Mouse (Mus musculus) embryonic facial prominence, embryonic 12.5 days (tissue): ENCODE data around the gene Dhx8. TPM values are rescaled to one million over a fixed set of nuclear protein-coding genes. Genes with fewer than 3 reads are reported as not detected.
A peak's percentile ranks its signal among the peaks of the same experiment; 100 is the strongest.

Source experiments
- ATAC-seq: fragments of 200-750 bp; cut with Nextera tagmentation; 2 replicates; pipeline ENCODE4 v1.8.0; 2017; ENCODE audit not compliant: insufficient number of reproducible peaks, insufficient read depth, low FRiP score, low TSS enrichment
- H3K27ac ChIP-seq: fragments of 300-500 bp; sonication (generic); 2 replicates; pipeline ENCODE4 v1.5.1; 2016; ENCODE audit warnings: mild to moderate bottlenecking
- H3K27me3 ChIP-seq: fragments of 300-500 bp; sonication (generic); 2 replicates; pipeline ENCODE4 v1.6.1; 2016; ENCODE audit warnings: mild to moderate bottlenecking, moderate library complexity
- H3K36me3 ChIP-seq: fragments of 300-500 bp; sonication (generic); 2 replicates; pipeline ENCODE4 v1.6.1; 2016; ENCODE audit warnings: mild to moderate bottlenecking
- H3K4me1 ChIP-seq: fragments of 300-500 bp; sonication (generic); 2 replicates; pipeline ENCODE4 v1.6.1; 2016
- H3K4me2 ChIP-seq: fragments of 300-500 bp; sonication (generic); replicated peaks from 2 replicates; pipeline ENCODE4 v1.6.1; 2016; ENCODE audit warnings: mild to moderate bottlenecking, moderate library complexity
- H3K4me3 ChIP-seq: fragments of 300-500 bp; sonication (generic); 2 replicates; pipeline ENCODE4 v1.5.1; 2016; ENCODE audit warnings: mild to moderate bottlenecking
- H3K9ac ChIP-seq: fragments of 300-500 bp; sonication (generic); 2 replicates; pipeline ENCODE4 v1.6.1; 2016; ENCODE audit warnings: mild to moderate bottlenecking, moderate library complexity
- H3K9me3 ChIP-seq: fragments of 300-500 bp; sonication (generic); 2 replicates; pipeline ENCODE4 v1.6.1; 2016; ENCODE audit warnings: mild to moderate bottlenecking, moderate library complexity
- WGBS: fragments of 180-500 bp; shearing (Covaris S2); methylation state at CpG from one replicate; pipeline ENCODE4 v1.1.7; 2016; 5-methylcytosine and 5-hydroxymethylcytosine counted together
- polyA plus RNA-seq: library from polyadenylated mRNA; unstranded; fragments of >200 nt; fragmentation: Nextera tagmentation; extraction: Ambion mirVana; gene quantifications from 2 replicates; pipeline ENCODE4 v1.2.1, GENCODE M21; 2016

Dhx8 gene
- polyA plus RNA-seq, 1 experiment from 2014 or later, result 48.1 TPM

DNA sequence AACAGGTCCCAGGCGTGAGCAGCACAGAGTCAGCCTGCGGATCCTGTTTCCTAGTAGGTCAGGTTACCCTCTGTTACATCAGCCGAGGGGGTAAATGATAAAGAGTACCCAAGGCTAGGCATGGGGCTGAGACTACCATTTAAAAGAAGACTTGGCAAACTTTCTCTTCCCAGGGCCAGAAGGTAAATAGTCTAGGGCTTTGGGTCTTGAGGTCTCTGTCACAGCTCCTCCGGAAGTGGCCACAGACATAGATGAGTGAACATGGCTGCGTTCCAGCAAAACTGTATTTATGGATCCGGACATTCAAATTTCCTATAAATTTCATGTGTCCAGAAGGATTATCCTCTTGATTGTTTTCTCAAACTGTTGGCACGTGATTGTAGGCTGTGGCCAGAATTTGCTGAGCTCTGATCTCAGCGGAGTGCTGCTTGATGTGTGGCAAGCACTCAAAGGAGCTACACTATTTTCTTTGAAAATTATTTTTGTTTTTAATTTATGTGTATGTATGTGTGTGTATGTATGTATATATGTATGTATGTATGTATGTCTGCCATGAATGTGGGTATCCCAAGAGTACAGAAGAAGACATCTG, 72.5 kb downstream of the Dhx8 start:
- 84% methylated on average over 8 of the region's 8 CpGs for WGBS
- ATAC-seq, result no peak
- H3K27me3 ChIP-seq, result 0 out of 2 replicates have a peak, but pooled peaks cover 7% of the 10 kb centered on the region

DNA sequence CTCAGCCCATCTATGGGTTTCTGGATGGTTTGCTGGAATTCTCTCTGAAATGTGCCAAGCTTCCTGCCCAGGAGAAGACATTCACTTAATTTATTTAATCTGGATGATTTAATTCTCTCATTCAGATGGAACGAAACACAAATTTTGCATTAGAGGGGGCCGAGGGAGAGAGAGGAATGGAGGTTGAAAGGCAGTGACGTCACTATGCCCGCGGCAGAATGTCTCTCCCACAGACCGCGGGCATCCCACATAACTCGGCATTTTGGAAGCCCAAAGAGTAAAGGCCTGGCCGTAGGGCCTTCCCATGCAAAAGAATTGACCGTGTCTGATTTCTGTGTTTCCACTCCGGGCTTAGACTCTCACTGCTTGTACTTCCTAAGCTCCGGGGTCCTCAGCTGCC, 74.0 kb downstream of the Dhx8 start:
- H3K4me3 ChIP-seq, result no peak overlapping the region
- ATAC-seq, result no peak
- H3K27ac ChIP-seq, result no peak overlapping the region
- peaks cover 6% of the 10 kb centered on the region; the same call in 1 of the 2 replicates for H3K4me1 ChIP-seq
- H3K27me3 ChIP-seq, result 0 out of 2 replicates have a peak, but pooled peaks cover 7% of the 10 kb centered on the region
- no peaks in the 10 kb centered on the region for H3K9me3 ChIP-seq
- H3K4me2 ChIP-seq, result peak overlapping the region; percentile 9; the same call in 1 of the 2 replicates
- no peaks in the 10 kb centered on the region for H3K36me3 ChIP-seq
- 60% methylated on average over 12 of the region's 12 CpGs for WGBS
- no peak overlapping the region for H3K9ac ChIP-seq

More for the DNA sequence above, 72.5 kb downstream of the Dhx8 start:
- no peak overlapping the region for H3K9ac ChIP-seq
- H3K4me3 ChIP-seq, result no peak overlapping the region
- H3K4me1 ChIP-seq, result peaks cover 13% of the 10 kb centered on the region; the same call in 1 of the 2 replicates
- H3K4me2 ChIP-seq, result no peak overlapping the region
- H3K36me3 ChIP-seq, result no peaks in the 10 kb centered on the region
- H3K27ac ChIP-seq, result no peak overlapping the region
- no peaks in the 10 kb centered on the region for H3K9me3 ChIP-seq

DNA sequence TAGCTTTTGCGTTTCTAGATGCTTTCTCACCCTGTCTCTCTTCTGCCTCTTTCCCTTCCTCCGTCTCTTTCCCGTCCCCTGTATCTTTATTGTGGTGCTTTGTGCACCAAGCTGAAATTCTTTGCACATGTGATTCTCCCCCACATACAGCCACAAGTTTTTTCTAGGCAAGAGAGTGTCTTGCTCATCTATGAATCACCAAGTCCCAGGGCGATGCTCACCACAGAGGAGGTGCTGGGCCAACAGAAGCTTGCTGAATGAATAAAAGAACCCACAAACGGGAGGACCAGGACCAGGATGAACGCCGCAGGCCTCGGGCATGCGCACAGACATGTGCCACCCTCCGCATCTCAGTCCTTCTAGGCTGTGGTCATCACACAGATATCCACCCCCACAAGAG, 74.5 kb downstream of the Dhx8 start:
- H3K4me2 ChIP-seq, result peak overlapping the region; percentile 9; the same call in 1 of the 2 replicates

DNA sequence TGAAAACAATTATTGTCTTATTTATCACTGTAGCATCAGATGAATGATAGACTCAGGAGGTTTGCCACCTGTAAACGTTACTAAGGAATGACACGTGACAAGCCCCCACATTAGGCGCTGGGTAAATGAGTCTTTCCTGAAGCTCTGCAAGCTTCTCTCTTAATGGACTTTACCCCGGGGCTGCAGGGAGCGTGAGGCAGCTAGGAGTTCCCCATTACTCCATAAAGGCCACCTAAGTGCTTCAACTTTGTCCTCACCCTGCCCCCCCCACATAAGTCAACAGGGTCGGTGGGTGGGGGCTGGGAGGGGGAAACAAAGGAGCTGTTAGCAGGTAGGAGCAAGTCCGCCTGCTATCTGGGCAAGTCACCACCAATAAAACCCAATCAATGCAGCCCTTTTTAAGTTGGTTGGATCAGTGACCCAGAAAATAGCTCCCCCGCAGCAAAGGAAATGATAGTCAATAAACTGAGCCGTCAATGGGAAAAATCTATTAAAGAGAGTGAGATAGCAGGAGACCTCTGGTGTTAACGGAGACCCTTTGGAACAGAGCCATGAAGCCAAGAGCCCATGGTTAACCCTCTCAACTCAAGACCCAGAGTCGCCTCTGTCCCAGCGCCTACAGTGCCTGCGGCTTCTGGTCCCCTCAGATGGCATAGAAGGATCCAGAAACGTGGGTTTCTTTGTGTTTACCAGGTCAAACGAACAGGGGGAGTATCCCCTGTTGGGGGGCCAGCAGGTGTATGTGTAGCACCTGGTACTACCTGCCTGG, 76.5 kb downstream of the Dhx8 start:
- Histone ChIP-seq H3K36me3 (no peaks in the 10 kb centered on the region), H3K4me1 (peaks cover 1% of the 10 kb centered on the region; the same call in 1 of the 2 replicates), H3K9ac (no peak overlapping the region), H3K27me3 (peaks cover 12% of the 10 kb centered on the region; the same call in 1 of the 2 replicates), H3K4me3 (no peak overlapping the region), H3K27ac (no peak overlapping the region), H3K9me3 (no peaks in the 10 kb centered on the region), H3K4me2 (no peak overlapping the region)
- 42% methylated on average over 15 of the region's 15 CpGs for WGBS
- ATAC-seq, result no peak

More for the DNA sequence above, 74.5 kb downstream of the Dhx8 start:
- H3K4me1 ChIP-seq, result peaks cover under 1% of the 10 kb centered on the region; the same call in 1 of the 2 replicates
- no peaks in the 10 kb centered on the region for H3K36me3 ChIP-seq
- no peak for ATAC-seq
- no peak overlapping the region for H3K4me3 ChIP-seq
- WGBS, result 76% methylated on average over 10 of the region's 10 CpGs
- H3K27ac ChIP-seq, result no peak overlapping the region
- H3K9me3 ChIP-seq, result no peaks in the 10 kb centered on the region
- H3K27me3 ChIP-seq, result 0 out of 2 replicates have a peak, but pooled peaks cover 7% of the 10 kb centered on the region
- H3K9ac ChIP-seq, result no peak overlapping the region

DNA sequence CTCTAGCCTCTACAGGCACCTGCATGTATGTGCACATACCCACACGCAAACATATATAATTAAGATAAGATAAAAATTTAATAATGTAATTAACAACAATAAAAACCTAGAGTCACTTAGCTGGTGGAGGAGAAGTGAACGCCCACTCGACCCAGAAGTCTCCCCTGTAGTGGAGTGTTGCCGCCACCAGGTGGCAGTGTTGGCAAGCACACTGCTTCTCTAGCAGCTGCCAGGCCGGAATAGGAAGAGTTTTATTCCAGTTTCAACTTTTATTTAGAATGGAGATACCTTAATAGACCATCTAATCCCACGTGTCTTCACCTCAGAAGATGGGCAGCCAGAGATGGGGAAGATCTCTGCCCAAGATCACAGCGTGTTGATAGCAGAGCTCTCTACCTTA, 80.5 kb downstream of the Dhx8 start:
- Histone ChIP-seq H3K9ac (no peak overlapping the region), H3K4me3 (no peak overlapping the region), H3K9me3 (no peaks in the 10 kb centered on the region), H3K36me3 (no peaks in the 10 kb centered on the region), H3K4me1 (peaks cover 17% of the 10 kb centered on the region), H3K27ac (no peak overlapping the region), H3K27me3 (peaks cover 9% of the 10 kb centered on the region; the same call in 1 of the 2 replicates), H3K4me2 (no peak overlapping the region)
- 1% methylated on average over 7 of the region's 7 CpGs for WGBS
- ATAC-seq, result no peak

DNA sequence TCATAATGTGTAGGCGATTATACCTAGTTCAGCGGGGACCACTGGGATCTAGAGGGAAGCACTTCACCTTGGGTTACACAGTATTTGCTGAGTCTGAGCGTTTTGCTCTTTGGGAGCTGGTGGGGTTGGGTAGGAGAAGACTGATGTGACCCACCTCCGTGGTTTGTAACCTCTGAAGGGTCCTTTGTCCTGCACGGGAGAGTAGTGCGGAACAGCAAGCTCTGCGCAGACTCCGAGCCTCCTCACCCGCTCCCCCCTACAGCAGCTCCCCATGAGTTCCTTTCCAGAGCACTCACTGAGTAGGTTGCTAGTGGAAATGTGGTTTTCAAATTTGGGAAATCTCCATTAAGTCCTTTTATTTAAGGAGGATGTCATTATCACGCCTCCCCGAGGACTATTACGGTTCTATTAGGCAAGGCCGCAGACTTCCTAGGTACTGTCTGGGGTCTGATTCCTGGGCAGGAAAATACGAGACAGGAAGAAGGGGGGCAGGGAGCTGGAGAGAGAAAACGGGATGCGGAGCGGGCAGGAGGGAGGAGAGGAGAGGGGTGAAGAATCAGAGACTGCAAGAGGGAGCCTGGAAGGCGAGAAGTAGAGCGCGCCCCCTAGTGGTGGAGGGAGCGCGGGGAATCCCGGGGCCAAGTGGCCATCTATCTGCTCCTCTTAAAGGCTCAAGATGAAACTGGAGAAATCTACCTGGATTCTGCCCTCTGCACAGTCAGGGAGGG, 81.8 kb downstream of the Dhx8 start:
- Histone ChIP-seq H3K4me1 (peaks cover 17% of the 10 kb centered on the region), H3K27me3 (peaks cover 7% of the 10 kb centered on the region; the same call in 1 of the 2 replicates), H3K4me2 (peak overlapping the region; percentile 45), H3K36me3 (no peaks in the 10 kb centered on the region), H3K9ac (no peak overlapping the region), H3K27ac (peak overlapping the region; percentile 46; the same call in 1 of the 2 replicates), H3K4me3 (peak overlapping the region; percentile 22), H3K9me3 (no peaks in the 10 kb centered on the region)
- ATAC-seq, result peak; percentile 48
- WGBS, result 6% methylated on average over 23 of the region's 23 CpGs

DNA sequence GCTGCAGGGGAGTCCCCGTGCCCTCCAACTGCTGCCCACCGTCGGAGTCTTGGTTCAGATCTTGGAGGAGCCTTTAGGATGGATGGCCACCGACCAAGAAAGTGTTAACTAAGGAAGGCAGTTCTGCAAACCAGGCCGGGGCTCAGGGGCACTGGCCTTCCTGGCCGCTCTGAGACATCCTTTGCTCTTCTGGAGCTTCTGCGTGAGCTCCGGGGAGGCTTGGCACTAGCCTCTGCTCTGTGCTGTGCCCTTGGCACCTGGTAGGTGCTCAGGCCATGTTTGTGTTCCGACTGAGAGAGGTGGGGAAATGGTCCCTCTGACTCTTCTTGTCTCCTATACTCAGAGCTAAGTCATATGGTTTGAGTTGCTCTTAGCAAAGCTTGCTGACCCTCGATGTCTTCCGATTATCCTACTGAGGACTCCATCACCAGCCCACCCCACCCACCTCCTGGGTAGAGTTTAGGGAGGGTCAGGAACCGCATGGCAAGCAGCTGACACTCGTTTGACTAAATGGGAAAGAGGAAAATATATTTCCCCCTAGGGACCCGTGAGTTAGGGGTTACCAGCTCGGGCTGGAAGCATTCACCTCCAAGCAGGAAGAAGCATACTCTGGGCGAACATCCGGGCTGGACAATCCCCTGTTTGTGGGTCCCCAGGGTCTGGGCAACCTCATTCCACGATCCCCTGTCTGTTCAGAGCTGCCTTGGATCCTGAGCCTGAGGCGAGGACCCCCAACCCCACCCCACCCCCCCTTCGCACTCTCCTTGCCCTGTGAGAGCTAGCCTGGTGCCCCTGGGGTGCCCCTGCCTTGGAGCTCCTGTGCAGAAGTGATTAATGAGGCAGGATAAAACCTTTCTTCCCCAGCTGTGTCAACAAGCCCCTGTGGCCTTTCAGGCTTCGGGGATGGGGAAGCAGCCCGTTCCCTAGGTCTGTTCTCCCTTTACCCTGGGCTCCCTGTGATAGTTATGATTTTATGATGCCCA, 82.7 kb downstream of the Dhx8 start:
- Histone ChIP-seq H3K4me3 (peak overlapping the region; percentile 22), H3K4me1 (peaks cover 17% of the 10 kb centered on the region), H3K9ac (0 out of 2 replicates have a peak overlapping the region, but pooled peaks have one; percentile 8), H3K27me3 (peaks cover 4% of the 10 kb centered on the region; the same call in 1 of the 2 replicates), H3K27ac (peak overlapping the region; percentile 24; the same call in 1 of the 2 replicates), H3K36me3 (no peaks in the 10 kb centered on the region), H3K9me3 (0 out of 2 replicates have a peak, but pooled peaks cover 5% of the 10 kb centered on the region), H3K4me2 (peak overlapping the region; percentile 45)
- 7% methylated on average over 22 of the region's 22 CpGs for WGBS
- ATAC-seq, result no peak

Other genes starting within 250 kb of the Dhx8 start
- 16.6 and 19.3 TPM in 2 replicates for gene Brca1, start 181.0 kb upstream of the Dhx8 start, polyA plus RNA-seq
- gene Nbr1, start 180.8 kb upstream of the Dhx8 start, polyA plus RNA-seq, result 80.8 and 85.0 TPM in 2 replicates
- 2.4 and 2.9 TPM in 2 replicates for gene Tmem106a, start 150.7 kb upstream of the Dhx8 start, polyA plus RNA-seq
- gene Gm11634, start 133.7 kb upstream of the Dhx8 start, polyA plus RNA-seq, result not detected in 2 replicates
- 44.1 and 51.1 TPM in 2 replicates for gene Rdm1, start 105.7 kb upstream of the Dhx8 start, polyA plus RNA-seq
- 3.9 and 5.2 TPM in 2 replicates for gene Arl4d, start 67.4 kb upstream of the Dhx8 start, polyA plus RNA-seq
- gene Etv4, start 52.5 kb downstream of the Dhx8 start, polyA plus RNA-seq, result 17.0 and 25.2 TPM in 2 replicates
- gene Meox1, start 161.5 kb downstream of the Dhx8 start, polyA plus RNA-seq, result 10.0 and 10.9 TPM in 2 replicates
- gene Sost, start 234.1 kb downstream of the Dhx8 start, polyA plus RNA-seq, result 0.10 and 0.14 TPM in 2 replicates